Mouse (Mus musculus) olfactory bulb, adult 2 months (tissue): ENCODE results near the gene Asrgl1. TPM values are rescaled to one million over a fixed set of nuclear protein-coding genes. Genes with fewer than 3 reads are reported as not detected.
"Not testable (repeated sequence)": the region's sequence is repeated elsewhere in the genome, so short reads cannot be mapped to it uniquely, and the experiment has no call there.

Experiments used
- H3K27ac ChIP-seq: fragments of 200-500 bp; 2 replicates; pipeline ENCODE4 v1.5.1; 2012; ENCODE audit warnings: low read depth, low read length; ENCODE audit not compliant: insufficient read depth
- H3K4me1 ChIP-seq: fragments of 200-500 bp; 2 replicates; pipeline ENCODE4 v1.6.1; 2012; ENCODE audit warnings: low read length; ENCODE audit not compliant: control insufficient read depth, insufficient read depth
- H3K4me3 ChIP-seq: fragments of 200-500 bp; 2 replicates; pipeline ENCODE4 v1.5.1; 2012; ENCODE audit warnings: mild to moderate bottlenecking, low read depth, low read length, moderate library complexity; ENCODE audit not compliant: insufficient read depth
- CTCF ChIP-seq: fragments of 200-500 bp; IDR thresholded peaks from 2 replicates; pipeline ENCODE4 v1.5.1; 2012; ENCODE audit warnings: low read depth, mild to moderate bottlenecking, low read length, moderate library complexity; ENCODE audit not compliant: insufficient read depth
- POLR2A ChIP-seq: fragments of 200-500 bp; IDR thresholded peaks from 2 replicates; pipeline ENCODE4 v1.6.1; 2012; ENCODE audit warnings: mild to moderate bottlenecking, low read depth, low read length, moderate library complexity; ENCODE audit not compliant: insufficient read depth
- WGBS: fragments of 180-500 bp; shearing (Covaris S2); methylation state at CpG from one replicate; pipeline ENCODE4 v1.1.7; 2018; 5-methylcytosine and 5-hydroxymethylcytosine counted together
- polyA plus RNA-seq: library from polyadenylated mRNA; stranded (reverse); fragments of >200 nt; gene quantifications from 2 replicates; pipeline ENCODE4 v1.2.4, GENCODE M21; 2012; ENCODE audit warnings: low replicate concordance; ENCODE audit not compliant: missing spikeins, insufficient read depth, insufficient read length

Asrgl1 gene
- polyA plus RNA-seq, 1 experiment = 72.4 TPM

DNA sequence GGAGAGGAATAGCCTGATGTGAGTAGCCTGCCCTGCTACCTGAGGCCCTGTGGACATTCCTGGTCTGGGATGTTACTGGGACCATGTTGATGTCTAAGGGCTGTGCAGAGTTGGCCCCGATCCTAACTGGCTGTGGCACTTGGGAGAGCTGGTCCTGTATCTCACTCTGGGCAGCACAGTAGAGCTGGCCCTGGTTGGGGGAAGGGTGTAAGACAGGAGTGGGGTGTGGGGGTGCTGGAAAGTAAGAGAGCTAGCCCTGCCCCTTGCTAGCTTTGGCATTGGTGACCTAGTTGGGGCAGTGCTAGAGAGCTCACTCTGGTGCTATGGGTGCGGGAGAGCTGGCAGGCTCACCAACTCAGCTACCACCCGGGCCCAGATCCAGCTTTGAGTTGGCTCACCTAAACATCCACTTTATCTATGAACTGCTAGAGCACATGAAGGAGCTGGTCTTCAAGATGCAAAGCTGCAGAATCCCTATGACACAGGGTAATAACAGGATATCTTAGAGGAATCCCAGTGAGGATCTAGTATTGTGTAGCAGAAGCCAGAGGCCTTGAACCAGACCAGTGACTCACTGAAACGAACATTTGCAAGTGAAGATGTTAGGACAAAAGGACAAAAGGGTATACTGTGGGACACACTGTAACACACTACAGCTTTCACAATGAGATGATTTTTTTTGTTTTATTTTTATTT, 6.8 kb downstream of the Asrgl1 start:
- TF ChIP-seq CTCF = no peak
- no peak for TF ChIP-seq POLR2A
- Histone ChIP-seq H3K27ac (no peak overlapping the region), H3K4me1 (0 out of 2 replicates have a peak, but pooled peaks cover 2% of the 10 kb centered on the region), H3K4me3 (no peak overlapping the region)
- 75% methylated on average over 4 of the region's 4 CpGs for WGBS

DNA sequence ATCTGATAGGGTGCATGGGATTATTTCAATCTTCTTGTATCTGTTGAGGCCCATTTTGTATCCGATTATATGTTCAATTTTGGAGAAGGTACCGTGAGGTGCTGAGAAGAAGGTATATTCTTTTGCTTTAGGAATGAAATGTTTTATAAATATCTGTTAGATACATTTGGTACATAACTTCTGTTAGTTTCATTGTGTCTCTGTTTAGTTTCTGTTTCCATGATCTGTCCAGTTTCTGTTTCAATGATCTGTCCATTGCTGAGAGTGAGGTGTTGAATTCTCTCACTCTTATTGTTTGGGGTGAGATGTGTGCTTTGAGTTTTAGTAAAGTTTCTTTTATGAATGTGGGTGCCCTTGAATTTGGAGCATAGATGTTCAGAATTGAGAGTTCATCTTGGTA, 11.4 kb downstream of the Asrgl1 start:
- 98% methylated on average over 2 of the region's 2 CpGs for WGBS
- H3K4me1 ChIP-seq, H3K4me3 ChIP-seq, H3K27ac ChIP-seq: not testable (repeated sequence)

DNA sequence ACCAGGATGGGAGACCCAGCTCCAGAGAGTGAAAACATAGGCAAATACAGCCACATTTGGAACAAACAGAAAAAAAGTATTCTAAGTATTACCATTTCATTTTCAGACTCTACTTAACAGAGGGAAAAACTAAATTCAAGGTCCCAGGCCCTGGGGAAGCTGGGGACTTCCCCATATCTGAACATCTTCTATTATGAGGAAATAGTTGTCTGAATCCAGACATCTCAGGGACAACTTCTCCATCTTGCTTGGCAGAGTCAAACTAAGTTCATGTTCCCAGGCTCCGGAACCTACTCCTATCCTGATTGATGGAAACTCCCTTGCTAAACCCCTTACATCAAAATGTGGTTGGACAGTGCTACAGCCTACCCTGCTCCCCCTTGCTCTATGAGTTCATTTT, 13.0 kb downstream of the Asrgl1 start:
- Histone ChIP-seq H3K27ac (no peak overlapping the region), H3K4me1 (no peaks in the 10 kb centered on the region; the same call in 1 of the 2 replicates), H3K4me3 (no peak overlapping the region)
- TF ChIP-seq CTCF = no peak
- TF ChIP-seq POLR2A = no peak
- 83% methylated on average over 1 of the region's 1 CpGs for WGBS

- TF ChIP-seq POLR2A (no peak), CTCF (no peak)
- Histone ChIP-seq H3K4me3 (no peak overlapping the region), H3K4me1 (no peaks in the 10 kb centered on the region; the same call in 1 of the 2 replicates), H3K27ac (no peak overlapping the region)
- 69% methylated on average over 3 of the region's 3 CpGs for WGBS
Observed at GRCm38 (mm10) chr19:9119655-9120425, 15.6 kb downstream of the Asrgl1 start.

DNA sequence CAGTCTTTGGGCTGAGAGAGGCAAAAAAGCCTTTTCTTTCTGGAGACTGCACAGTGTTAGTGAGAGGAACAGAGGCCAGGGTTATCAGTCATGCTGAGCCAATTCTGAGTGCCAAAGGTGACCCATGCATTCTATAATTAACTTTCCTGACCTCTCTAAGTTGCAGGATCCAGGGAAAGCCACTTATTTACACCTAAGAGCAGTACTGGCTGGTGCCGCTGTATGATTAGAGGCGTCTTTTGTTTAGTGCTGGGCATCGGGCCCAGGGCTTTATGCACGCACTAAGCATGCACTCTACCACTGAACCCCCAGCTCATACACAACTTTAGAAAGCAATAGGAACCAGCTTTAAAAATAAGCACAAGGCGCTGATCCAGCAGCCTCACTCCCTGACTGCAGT, 18.2 kb downstream of the Asrgl1 start:
- no peak overlapping the region for H3K27ac ChIP-seq
- 53% methylated on average over 5 of the region's 5 CpGs for WGBS

GRCm38 (mm10) chr19:9116268-9116667, 19.2 kb downstream of the Asrgl1 start:
- no peak for TF ChIP-seq CTCF
- no peak for TF ChIP-seq POLR2A

More for the DNA sequence above, 18.2 kb downstream of the Asrgl1 start:
- no peaks in the 10 kb centered on the region; the same call in 1 of the 2 replicates for H3K4me1 ChIP-seq
- no peak for TF ChIP-seq CTCF
- no peak overlapping the region for H3K4me3 ChIP-seq

GRCm38 (mm10) chr19:9112043-9112442, 23.4 kb downstream of the Asrgl1 start:
- WGBS = 75% methylated on average over 8 of the region's 8 CpGs
- Histone ChIP-seq H3K4me3 (no peak overlapping the region), H3K4me1 (no peaks in the 10 kb centered on the region), H3K27ac (no peak overlapping the region)
- no peak for TF ChIP-seq CTCF
- no peak for TF ChIP-seq POLR2A

More at GRCm38 (mm10) chr19:9116268-9116667, 19.2 kb downstream of the Asrgl1 start:
- no peaks in the 10 kb centered on the region; the same call in 1 of the 2 replicates for H3K4me1 ChIP-seq
- no peak overlapping the region for H3K4me3 ChIP-seq
- H3K27ac ChIP-seq = no peak overlapping the region
- 86% methylated on average over 4 of the region's 4 CpGs for WGBS

GRCm38 (mm10) chr19:9110182-9110869, 25.1 kb downstream of the Asrgl1 start:
- Histone ChIP-seq H3K27ac (no peak overlapping the region), H3K4me3 (no peak overlapping the region), H3K4me1 (no peaks in the 10 kb centered on the region)
- WGBS = 61% methylated on average over 4 of the region's 4 CpGs
- TF ChIP-seq POLR2A = no peak
- no peak for TF ChIP-seq CTCF

DNA sequence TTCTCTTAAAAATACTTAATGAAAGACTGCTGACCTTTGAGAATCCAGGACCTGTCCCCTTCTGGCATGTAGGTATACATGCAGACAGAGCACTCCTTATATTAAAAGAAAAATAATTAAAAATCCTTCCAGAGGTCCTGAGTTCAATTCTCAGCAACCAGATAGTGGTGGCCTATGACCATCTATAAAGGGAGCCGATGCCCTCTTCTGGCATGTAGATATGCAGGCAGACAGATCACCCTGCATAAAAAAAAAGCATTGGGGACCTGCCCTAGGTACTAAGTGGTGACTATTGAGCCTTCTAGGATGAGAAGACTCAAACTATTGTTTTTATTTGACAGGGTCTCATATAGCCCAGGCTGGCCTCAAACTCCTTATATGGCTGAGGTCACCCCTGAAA, 26.9 kb downstream of the Asrgl1 start:
- 89% methylated on average over 1 of the region's 1 CpGs for WGBS

More for the DNA sequence above, 26.9 kb downstream of the Asrgl1 start:
- TF ChIP-seq POLR2A (no peak), CTCF (no peak)
- Histone ChIP-seq H3K4me3 (no peak overlapping the region), H3K4me1 (no peaks in the 10 kb centered on the region), H3K27ac (no peak overlapping the region)
